Mouse (Mus musculus): ENCODE data around the gene Tex45. TPM values are rescaled to one million over a fixed set of nuclear protein-coding genes. Genes with fewer than 3 reads are reported as not detected.

Gene Tex45
- polyA plus RNA-seq (2014; fragmentation: Nextera tagmentation; extraction: Ambion mirVana): not detected in 2 replicates

DNA sequence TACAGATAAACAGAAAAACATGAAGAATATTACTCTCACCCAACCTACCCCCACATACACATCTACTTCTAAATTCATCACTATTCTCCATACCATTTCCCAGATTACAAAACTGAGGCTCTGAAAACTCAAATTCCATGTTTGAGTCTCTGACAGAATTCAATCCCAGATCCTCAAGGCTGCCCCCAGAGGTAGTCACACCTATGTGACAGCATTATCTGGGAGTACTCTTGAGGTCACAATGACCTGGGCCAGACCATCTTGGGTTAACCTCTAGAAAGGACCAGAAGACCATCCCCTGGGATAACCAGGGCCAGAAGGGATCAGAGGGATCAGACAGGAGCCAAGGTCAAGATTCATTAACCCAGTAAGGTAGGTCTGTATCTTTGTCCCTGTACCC lies at the start of gene Tex45:
Tex45 (plus strand) TSS at position 301 of the 400 bp plus-strand sequence.
- Histone ChIP-seq H3K27me3 (ENCODE audit: control insufficient read depth, insufficient read depth, low read length) (no peaks in the 10 kb centered on the region), H3K27ac (ENCODE audit: low read length) (no peak within 1 kb of the TSS), H3K9me3 (ENCODE audit: control insufficient read depth, low read depth, low read length) (no peaks in the 10 kb centered on the region), H3K36me3 (ENCODE audit: control insufficient read depth, insufficient read depth, low read length) (no peaks in the 10 kb centered on the region), H3K9ac (replicated peaks; ENCODE audit: low read depth, low read length) (no peak within 1 kb of the TSS), H3K4me2 (replicated peaks; ENCODE audit: low read depth, low read length) (no peak within 1 kb of the TSS), H3K4me1 (ENCODE audit: control insufficient read depth, insufficient read depth, low read length) (no peaks in the 10 kb centered on the region), H3K4me3 (ENCODE audit: low read depth, low read length) (no peak within 1 kb of the TSS)
- ATAC-seq (ENCODE audit: insufficient number of reproducible peaks, insufficient read depth, low FRiP score, low read depth): no peak

DNA sequence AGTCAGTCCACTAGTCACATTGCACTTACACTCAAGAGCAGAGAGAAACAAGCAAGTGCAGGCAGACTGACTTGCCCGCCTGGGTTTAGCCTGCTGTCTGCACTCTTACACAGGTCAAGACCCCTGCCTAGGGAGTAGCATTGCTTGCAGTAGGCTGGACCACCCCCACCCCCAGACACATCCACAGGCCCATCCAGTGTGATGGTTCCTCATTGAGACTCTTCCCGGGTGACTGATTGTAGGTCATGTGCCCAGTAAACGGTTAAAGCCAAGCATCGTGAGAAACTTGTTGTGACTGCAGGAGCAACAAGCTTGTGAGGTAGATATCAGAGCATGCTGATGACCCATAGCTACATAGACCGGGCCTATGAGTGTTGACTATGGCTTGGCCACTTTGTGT lies 49.2 kb upstream of the Tex45 start:
- Histone ChIP-seq H3K4me2 (replicated peaks; ENCODE audit: low read depth, low read length) (no peak overlapping the region), H3K27ac (ENCODE audit: low read length) (no peak overlapping the region), H3K27me3 (ENCODE audit: control insufficient read depth, insufficient read depth, low read length) (no peaks in the 10 kb centered on the region), H3K4me3 (ENCODE audit: low read depth, low read length) (no peak overlapping the region), H3K36me3 (ENCODE audit: control insufficient read depth, insufficient read depth, low read length) (no peaks in the 10 kb centered on the region; the same call in 1 of the 2 replicates), H3K9ac (replicated peaks; ENCODE audit: low read depth, low read length) (no peak overlapping the region), H3K9me3 (ENCODE audit: control insufficient read depth, low read depth, low read length) (no peaks in the 10 kb centered on the region), H3K4me1 (ENCODE audit: control insufficient read depth, insufficient read depth, low read length) (peaks cover 7% of the 10 kb centered on the region; the same call in 1 of the 2 replicates)
- WGBS: 85% methylated on average over 5 of the region's 5 CpGs
- ATAC-seq (ENCODE audit: insufficient number of reproducible peaks, insufficient read depth, low FRiP score, low read depth): no peak

DNA sequence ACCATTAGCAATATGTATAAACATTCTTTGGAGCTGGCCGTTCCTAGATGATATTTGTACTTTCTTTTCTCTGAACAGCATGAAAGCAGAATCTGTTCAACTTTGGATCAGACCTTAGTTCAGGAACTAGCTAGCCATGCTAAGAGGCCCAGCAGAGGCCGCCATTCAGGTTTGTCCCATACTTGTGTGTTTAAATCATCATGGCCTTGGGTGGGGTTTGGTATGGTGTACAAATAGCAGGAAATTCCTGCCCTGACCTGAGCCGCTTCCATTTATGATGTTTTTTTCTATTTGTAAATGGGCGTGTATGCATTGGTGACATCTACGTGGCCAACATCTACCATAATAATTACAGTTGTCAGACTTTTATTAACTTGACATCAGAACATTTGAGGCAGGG lies 45.4 kb upstream of the Tex45 start:
- Histone ChIP-seq H3K9me3 (ENCODE audit: control insufficient read depth, low read depth, low read length) (no peaks in the 10 kb centered on the region), H3K4me1 (ENCODE audit: control insufficient read depth, insufficient read depth, low read length) (no peaks in the 10 kb centered on the region), H3K4me3 (ENCODE audit: low read depth, low read length) (no peak overlapping the region), H3K9ac (replicated peaks; ENCODE audit: low read depth, low read length) (no peak overlapping the region), H3K4me2 (replicated peaks; ENCODE audit: low read depth, low read length) (no peak overlapping the region), H3K36me3 (ENCODE audit: control insufficient read depth, insufficient read depth, low read length) (peaks cover 4% of the 10 kb centered on the region; the same call in 1 of the 2 replicates), H3K27me3 (ENCODE audit: control insufficient read depth, insufficient read depth, low read length) (no peaks in the 10 kb centered on the region), H3K27ac (ENCODE audit: low read length) (no peak overlapping the region)
- 73% methylated on average over 5 of the region's 5 CpGs for WGBS
- no peak for ATAC-seq (ENCODE audit: insufficient number of reproducible peaks, insufficient read depth, low FRiP score, low read depth)

DNA sequence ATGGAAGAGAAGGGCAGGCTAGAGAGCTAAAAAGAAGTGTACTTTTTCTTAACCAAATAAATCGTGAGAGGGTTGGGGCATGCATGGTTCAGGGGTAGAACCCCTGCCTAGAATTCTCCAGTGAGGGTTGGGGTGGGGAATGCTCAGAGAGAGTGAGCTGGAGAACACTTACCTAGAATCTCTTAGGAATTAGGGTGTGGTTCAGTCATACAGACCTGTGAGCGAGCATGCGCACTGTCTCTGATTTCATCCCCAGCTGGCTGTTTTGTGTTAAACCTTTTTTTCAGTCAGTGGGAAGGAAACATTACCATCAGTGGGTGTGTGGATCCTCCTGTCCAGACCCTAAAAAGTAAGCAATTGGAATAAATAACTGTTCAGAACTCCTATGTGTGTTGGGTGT lies 44.5 kb upstream of the Tex45 start:
- no peak for ATAC-seq (ENCODE audit: insufficient number of reproducible peaks, insufficient read depth, low FRiP score, low read depth)
- Histone ChIP-seq H3K4me2 (replicated peaks; ENCODE audit: low read depth, low read length) (no peak overlapping the region), H3K4me3 (ENCODE audit: low read depth, low read length) (no peak overlapping the region), H3K27ac (ENCODE audit: low read length) (no peak overlapping the region), H3K9ac (replicated peaks; ENCODE audit: low read depth, low read length) (no peak overlapping the region), H3K36me3 (ENCODE audit: control insufficient read depth, insufficient read depth, low read length) (peaks cover 4% of the 10 kb centered on the region; the same call in 1 of the 2 replicates), H3K9me3 (ENCODE audit: control insufficient read depth, low read depth, low read length) (no peaks in the 10 kb centered on the region), H3K27me3 (ENCODE audit: control insufficient read depth, insufficient read depth, low read length) (no peaks in the 10 kb centered on the region), H3K4me1 (ENCODE audit: control insufficient read depth, insufficient read depth, low read length) (no peaks in the 10 kb centered on the region)
- 78% methylated on average over 3 of the region's 3 CpGs for WGBS

DNA sequence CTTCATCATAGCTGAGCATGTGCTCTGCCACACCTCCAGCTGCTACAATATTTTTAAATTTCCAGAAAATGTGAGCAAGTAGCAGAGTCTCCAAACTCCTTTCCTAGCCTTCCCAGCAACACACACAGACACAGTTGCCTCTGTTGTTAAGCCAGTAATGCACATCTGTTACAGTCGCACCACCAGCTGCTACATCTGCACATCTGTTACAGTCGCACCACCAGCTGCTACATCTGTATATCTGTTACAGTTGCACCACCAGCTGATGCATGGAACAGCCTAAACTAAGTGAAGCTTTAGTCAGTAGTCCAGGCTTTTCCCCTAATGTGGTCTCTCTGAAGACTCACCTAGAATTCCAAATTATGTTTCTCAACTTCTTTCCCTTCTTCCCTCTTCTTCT lies 42.2 kb upstream of the Tex45 start:
- peaks cover 15% of the 10 kb centered on the region; the same call in 1 of the 2 replicates for H3K36me3 ChIP-seq (ENCODE audit: control insufficient read depth, insufficient read depth, low read length)
- no peaks in the 10 kb centered on the region for H3K4me1 ChIP-seq (ENCODE audit: control insufficient read depth, insufficient read depth, low read length)
- ATAC-seq (ENCODE audit: insufficient number of reproducible peaks, insufficient read depth, low FRiP score, low read depth): no peak
- no peak overlapping the region for H3K27ac ChIP-seq (ENCODE audit: low read length)
- no peaks in the 10 kb centered on the region for H3K27me3 ChIP-seq (ENCODE audit: control insufficient read depth, insufficient read depth, low read length)
- WGBS: 74% methylated on average over 2 of the region's 2 CpGs
- H3K9me3 ChIP-seq (ENCODE audit: control insufficient read depth, low read depth, low read length): no peaks in the 10 kb centered on the region
- no peak overlapping the region for H3K4me3 ChIP-seq (ENCODE audit: low read depth, low read length)
- no peak overlapping the region for H3K9ac ChIP-seq (replicated peaks; ENCODE audit: low read depth, low read length)
- no peak overlapping the region for H3K4me2 ChIP-seq (replicated peaks; ENCODE audit: low read depth, low read length)

DNA sequence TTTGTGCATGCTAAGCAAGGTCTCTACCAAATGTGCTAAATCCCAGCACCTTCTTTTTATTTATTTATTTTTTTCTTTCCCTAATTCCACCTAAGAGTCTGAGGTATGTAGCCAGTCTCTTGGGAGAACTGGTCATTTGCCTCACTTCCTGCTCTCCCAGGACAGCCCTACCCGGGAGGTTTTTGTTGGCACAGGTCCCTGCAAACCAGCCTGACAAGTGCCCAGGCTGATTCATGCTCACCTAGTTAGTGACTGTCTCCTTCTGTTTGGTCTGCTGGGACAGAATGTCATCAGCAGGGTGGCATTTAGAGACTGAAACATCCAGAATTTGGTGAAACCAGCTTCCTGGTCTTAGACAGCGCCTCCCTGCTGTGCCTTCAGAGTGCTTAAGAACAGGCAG lies 40.7 kb upstream of the Tex45 start:
- no peak overlapping the region for H3K27ac ChIP-seq (ENCODE audit: low read length)
- H3K9ac ChIP-seq (replicated peaks; ENCODE audit: low read depth, low read length): no peak overlapping the region
- no peak overlapping the region for H3K4me3 ChIP-seq (ENCODE audit: low read depth, low read length)
- H3K27me3 ChIP-seq (ENCODE audit: control insufficient read depth, insufficient read depth, low read length): no peaks in the 10 kb centered on the region
- H3K9me3 ChIP-seq (ENCODE audit: control insufficient read depth, low read depth, low read length): no peaks in the 10 kb centered on the region
- ATAC-seq (ENCODE audit: insufficient number of reproducible peaks, insufficient read depth, low FRiP score, low read depth): no peak
- WGBS: 75% methylated on average over 2 of the region's 2 CpGs
- no peaks in the 10 kb centered on the region for H3K4me1 ChIP-seq (ENCODE audit: control insufficient read depth, insufficient read depth, low read length)
- H3K36me3 ChIP-seq (ENCODE audit: control insufficient read depth, insufficient read depth, low read length): peaks cover 20% of the 10 kb centered on the region; the same call in 1 of the 2 replicates
- H3K4me2 ChIP-seq (replicated peaks; ENCODE audit: low read depth, low read length): no peak overlapping the region

DNA sequence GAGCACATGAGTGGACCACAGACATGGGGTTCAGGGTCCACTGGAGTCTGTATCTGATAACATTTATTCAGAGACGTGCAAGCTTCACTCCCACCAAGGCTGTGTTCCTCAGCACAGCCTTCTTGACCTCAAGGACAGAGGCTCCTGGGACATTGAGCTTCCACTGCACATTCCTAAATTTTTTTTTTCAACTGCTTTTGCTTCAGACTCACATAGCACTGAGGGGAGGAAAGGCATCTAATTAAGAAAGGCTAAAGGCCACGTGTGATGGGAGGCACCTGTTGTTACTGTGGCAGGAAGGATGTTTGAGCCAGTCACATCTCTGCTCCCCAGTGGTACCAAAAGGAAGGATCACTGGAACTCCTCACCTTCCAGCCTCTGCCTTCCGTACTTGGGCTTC lies 39.5 kb upstream of the Tex45 start:
- ATAC-seq (ENCODE audit: insufficient number of reproducible peaks, insufficient read depth, low FRiP score, low read depth): no peak
- Histone ChIP-seq H3K4me3 (ENCODE audit: low read depth, low read length) (no peak overlapping the region), H3K9ac (replicated peaks; ENCODE audit: low read depth, low read length) (no peak overlapping the region), H3K27me3 (ENCODE audit: control insufficient read depth, insufficient read depth, low read length) (no peaks in the 10 kb centered on the region), H3K27ac (ENCODE audit: low read length) (no peak overlapping the region), H3K36me3 (ENCODE audit: control insufficient read depth, insufficient read depth, low read length) (peaks cover 26% of the 10 kb centered on the region; the same call in 1 of the 2 replicates), H3K4me1 (ENCODE audit: control insufficient read depth, insufficient read depth, low read length) (no peaks in the 10 kb centered on the region), H3K4me2 (replicated peaks; ENCODE audit: low read depth, low read length) (no peak overlapping the region), H3K9me3 (ENCODE audit: control insufficient read depth, low read depth, low read length) (no peaks in the 10 kb centered on the region)
- whole genome bisulfite sequencing: 86% methylated on average over 3 of the region's 3 CpGs

DNA sequence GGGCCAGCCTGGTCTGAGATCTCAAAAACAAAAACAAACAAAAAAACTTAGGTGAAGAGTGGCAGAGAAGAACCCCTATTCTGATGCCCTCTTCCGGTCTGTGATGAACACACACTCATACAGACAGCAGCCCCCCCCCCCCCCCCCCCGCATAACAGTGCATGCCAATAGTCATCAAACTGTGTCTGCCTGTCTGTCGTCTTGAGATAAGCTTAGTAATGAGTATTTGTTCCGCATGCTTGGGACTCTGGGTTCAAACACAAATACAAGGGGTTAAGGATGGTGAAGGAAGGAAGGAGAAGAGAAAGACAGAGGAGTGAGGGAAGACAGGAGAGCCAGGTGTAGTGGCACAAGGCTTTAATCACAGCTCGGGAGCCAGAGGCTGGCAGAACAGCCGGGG lies 34.2 kb upstream of the Tex45 start:
- Histone ChIP-seq H3K9ac (replicated peaks; ENCODE audit: low read depth, low read length) (no peak overlapping the region), H3K36me3 (ENCODE audit: control insufficient read depth, insufficient read depth, low read length) (peaks cover 46% of the 10 kb centered on the region)
- ATAC-seq (ENCODE audit: insufficient number of reproducible peaks, insufficient read depth, low FRiP score, low read depth): no peak

DNA sequence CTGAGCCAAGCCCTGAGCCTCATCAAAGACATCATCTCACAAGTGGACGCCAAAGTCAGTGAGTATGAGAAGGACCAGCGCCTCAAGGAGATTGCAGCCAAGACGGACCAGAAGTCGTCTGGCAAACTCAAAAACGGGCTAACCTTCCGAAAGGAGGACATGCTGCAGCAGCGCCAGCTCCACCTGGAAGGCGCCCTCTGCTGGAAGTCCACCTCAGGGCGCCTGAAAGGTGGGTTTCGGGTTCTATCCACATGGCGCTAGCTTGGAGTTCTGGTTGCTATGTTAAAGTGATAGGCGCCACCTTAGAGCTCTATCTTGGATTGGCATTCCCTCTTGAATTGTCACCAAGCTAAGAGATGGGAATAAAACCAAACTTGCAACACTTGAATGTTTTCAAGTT lies 31.2 kb upstream of the Tex45 start:
- 84% methylated on average over 12 of the region's 12 CpGs for WGBS
- H3K36me3 ChIP-seq (ENCODE audit: control insufficient read depth, insufficient read depth, low read length): peaks cover 31% of the 10 kb centered on the region

More for the DNA sequence above, 34.2 kb upstream of the Tex45 start:
- Histone ChIP-seq H3K4me3 (ENCODE audit: low read depth, low read length) (no peak overlapping the region), H3K4me1 (ENCODE audit: control insufficient read depth, insufficient read depth, low read length) (no peaks in the 10 kb centered on the region), H3K27me3 (ENCODE audit: control insufficient read depth, insufficient read depth, low read length) (no peaks in the 10 kb centered on the region), H3K27ac (ENCODE audit: low read length) (no peak overlapping the region), H3K4me2 (replicated peaks; ENCODE audit: low read depth, low read length) (no peak overlapping the region), H3K9me3 (ENCODE audit: control insufficient read depth, low read depth, low read length) (no peaks in the 10 kb centered on the region)
- WGBS: 79% methylated on average over 6 of the region's 6 CpGs

More for the DNA sequence above, 31.2 kb upstream of the Tex45 start:
- ATAC-seq (ENCODE audit: insufficient number of reproducible peaks, insufficient read depth, low FRiP score, low read depth): no peak
- Histone ChIP-seq H3K9ac (replicated peaks; ENCODE audit: low read depth, low read length) (no peak overlapping the region), H3K4me3 (ENCODE audit: low read depth, low read length) (no peak overlapping the region), H3K4me1 (ENCODE audit: control insufficient read depth, insufficient read depth, low read length) (no peaks in the 10 kb centered on the region), H3K9me3 (ENCODE audit: control insufficient read depth, low read depth, low read length) (no peaks in the 10 kb centered on the region), H3K27me3 (ENCODE audit: control insufficient read depth, insufficient read depth, low read length) (no peaks in the 10 kb centered on the region), H3K4me2 (replicated peaks; ENCODE audit: low read depth, low read length) (no peak overlapping the region), H3K27ac (ENCODE audit: low read length) (no peak overlapping the region)
